Mouse (Mus musculus) mouse trophoblast stem cell (cell line): ENCODE data around the gene Pnpla5.
"Not testable (repeated sequence)": the region's sequence is repeated elsewhere in the genome, so short reads cannot be mapped to it uniquely, and the experiment has no call there.

Experiments used
- in situ Hi-C, 2 experiments: fragments of 300-500 bp; cut with MseI, MboI; formaldehyde crosslinking; loops; 2 replicates in 1 of 2; 3 replicates in 1 of 2; pipeline ENCODE4 v1.15.1; 2025

The Pnpla5 gene

DNA sequence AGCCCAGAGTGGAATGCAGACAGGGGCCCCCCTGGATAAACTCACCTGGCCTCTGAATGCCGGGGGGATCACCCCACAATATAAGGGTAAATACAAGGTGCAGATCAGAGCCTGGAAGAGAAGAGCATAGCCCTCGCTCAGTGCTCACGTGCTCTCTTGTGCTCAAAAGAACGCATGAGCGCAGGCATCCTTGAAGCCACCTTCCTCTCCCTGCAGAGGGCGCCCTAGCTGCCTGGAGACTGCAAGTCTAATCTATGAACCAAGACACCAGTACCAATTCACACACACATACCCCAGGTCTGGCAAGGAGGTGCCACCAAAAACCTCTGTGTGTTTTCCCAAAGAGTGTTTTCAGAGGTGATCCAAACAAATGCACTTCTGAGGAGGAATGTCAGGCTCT lies 2.4 kb downstream of the Pnpla5 start:
- in situ Hi-C loops = no loop called here

DNA sequence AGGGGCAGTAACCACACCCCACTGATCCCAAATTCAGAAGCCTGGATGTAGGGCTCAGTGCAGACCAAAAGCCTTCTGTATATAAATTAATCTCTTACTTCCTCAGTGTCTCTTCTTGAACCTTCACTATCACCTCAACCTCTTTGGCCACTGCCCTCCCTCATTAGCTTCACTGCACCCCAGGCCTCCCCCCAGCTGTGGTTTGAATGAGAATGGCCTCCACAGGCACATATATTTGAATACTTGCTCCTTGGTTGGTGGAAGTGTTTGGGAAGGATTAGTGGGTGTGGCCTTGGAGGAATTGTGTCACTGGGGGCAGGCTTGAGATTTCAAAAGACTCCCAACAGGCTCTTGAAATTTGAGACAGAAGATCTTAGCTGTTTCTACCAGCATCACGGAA lies 6.5 kb downstream of the Pnpla5 start:
- in situ Hi-C loops = no loop called here

GRCm38 (mm10) chr15:84115727-84116126 lies 7.2 kb downstream of the Pnpla5 start:
- in situ Hi-C loops = no loop called here

- in situ Hi-C loops = no loop called here
Measured at GRCm38 (mm10) chr15:84113873-84114272, 9.1 kb downstream of the Pnpla5 start.

GRCm38 (mm10) chr15:84108899-84109298 lies 14.1 kb downstream of the Pnpla5 start:
- in situ Hi-C loops = no loop called here

GRCm38 (mm10) chr15:84105924-84106500 lies 17.0 kb downstream of the Pnpla5 start:
- in situ Hi-C loops = no loop called here

- in situ Hi-C loops = no loop called here
Measured at GRCm38 (mm10) chr15:84105105-84105923, 17.7 kb downstream of the Pnpla5 start, which contains the start of gene Sult4a1. TSS of gene Sult4a1 (minus strand) at chr15:84105754.

- in situ Hi-C loops = no loop called here
Measured at GRCm38 (mm10) chr15:84104626-84105025, 18.3 kb downstream of the Pnpla5 start.

DNA sequence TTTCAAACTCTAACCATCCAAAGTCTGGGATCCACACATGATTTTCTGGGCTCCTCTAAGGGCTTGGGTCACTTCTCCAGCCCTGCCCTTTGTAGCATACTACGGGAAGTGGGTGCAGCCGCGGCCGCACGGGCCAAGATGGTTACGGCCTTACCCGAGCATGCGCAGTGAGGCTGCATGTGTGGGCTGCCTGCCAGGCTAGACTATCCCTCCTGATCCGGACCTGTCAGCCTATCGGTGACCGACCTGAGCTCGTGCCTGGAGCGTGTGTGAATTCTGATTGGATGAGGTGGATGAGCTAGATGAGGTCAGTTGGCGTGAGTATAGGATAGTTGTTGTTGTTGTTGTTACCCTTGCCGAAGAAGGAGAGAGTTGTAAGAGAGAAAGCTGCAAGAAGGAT lies 25.4 kb downstream of the Pnpla5 start:
- in situ Hi-C loops = not testable (repeated sequence)

- in situ Hi-C loops = no loop called here
Measured at GRCm38 (mm10) chr15:84096051-84096450, 26.9 kb downstream of the Pnpla5 start.

- in situ Hi-C loops = no loop called here
Measured at GRCm38 (mm10) chr15:84094921-84095320, 28.1 kb downstream of the Pnpla5 start.

DNA sequence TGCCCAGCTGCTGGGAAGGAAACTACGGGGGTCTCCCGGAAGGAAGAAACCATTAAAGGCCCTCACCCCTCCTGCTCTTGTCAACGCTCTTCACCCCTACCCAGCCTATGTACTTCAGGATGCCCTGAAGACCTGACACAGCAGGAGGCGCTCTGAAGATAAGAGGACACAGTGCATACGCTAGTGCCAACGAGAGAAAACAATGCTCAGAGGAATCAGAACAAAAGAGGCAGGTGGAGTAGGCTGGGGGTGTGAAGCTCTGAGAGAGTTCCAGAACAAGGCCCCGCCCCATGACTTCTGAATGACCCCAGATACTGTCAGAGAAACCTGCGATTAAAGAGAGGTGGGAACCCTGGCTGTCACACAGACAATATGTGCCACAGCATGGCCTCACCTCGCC lies 36.2 kb downstream of the Pnpla5 start:
- in situ Hi-C loops = no loop called here

DNA sequence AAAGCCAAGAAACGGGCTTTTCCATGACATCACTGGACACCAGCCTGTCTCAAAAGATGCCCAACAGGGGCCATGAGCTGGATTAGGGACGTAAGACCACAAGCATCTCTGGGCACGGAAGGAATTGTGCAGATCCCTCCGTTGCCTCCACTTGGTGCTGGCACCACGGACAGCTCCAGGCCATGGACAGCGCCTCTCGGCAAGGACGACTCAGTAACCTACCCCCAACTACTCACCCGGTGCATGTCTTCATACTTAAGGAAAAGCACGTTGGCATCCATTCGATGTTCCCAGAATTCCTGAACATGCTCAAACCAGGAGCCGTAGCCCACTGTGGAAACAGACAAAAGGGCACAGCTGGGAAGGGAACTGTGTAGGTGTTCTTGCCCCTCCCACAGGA lies 36.6 kb downstream of the Pnpla5 start:
- in situ Hi-C loops = no loop called here

GRCm38 (mm10) chr15:84080069-84080468 lies 42.9 kb downstream of the Pnpla5 start:
- in situ Hi-C loops = no loop called here

DNA sequence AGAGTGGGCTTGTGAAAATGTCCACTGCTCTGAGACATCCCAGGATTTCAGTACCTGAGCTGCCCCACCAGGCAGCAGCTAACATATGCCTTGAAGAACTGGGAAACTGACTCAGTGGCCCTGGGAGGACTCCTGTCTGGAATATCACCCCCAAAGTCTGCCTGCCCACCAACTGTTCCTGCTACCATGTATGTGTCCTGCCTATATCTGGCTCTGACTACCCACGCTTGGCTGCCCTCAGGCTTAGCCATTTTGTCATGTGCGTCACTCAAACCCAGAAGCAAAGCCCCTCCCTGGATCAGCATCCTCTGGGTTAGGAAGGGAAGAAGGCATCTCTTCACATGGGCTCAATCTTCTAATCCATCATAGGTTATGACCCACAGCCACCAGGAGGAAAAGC lies 43.5 kb downstream of the Pnpla5 start:
- in situ Hi-C loops = no loop called here

GRCm38 (mm10) chr15:84078667-84079066 lies 44.3 kb downstream of the Pnpla5 start:
- in situ Hi-C loops = no loop called here

DNA sequence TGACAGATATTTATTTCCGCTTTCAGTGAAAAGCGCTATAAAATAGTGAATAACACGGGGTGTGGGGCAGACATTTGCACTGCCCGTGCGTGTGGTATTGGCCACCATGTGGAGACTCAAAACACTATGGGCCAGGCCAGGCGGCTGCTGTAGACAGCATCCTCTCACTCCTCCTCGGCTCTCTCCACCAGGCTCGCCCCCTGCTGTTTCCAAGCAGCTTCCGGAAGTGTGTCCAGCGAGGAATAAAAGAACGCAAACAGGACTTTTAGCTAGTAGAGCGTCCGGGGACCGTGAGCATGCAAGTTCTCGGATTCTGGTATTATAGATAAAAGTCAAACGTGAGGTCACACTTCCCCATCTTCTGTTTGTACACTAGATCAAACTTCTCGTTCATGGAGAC lies 45.8 kb downstream of the Pnpla5 start:
- in situ Hi-C loops = no loop called here

DNA sequence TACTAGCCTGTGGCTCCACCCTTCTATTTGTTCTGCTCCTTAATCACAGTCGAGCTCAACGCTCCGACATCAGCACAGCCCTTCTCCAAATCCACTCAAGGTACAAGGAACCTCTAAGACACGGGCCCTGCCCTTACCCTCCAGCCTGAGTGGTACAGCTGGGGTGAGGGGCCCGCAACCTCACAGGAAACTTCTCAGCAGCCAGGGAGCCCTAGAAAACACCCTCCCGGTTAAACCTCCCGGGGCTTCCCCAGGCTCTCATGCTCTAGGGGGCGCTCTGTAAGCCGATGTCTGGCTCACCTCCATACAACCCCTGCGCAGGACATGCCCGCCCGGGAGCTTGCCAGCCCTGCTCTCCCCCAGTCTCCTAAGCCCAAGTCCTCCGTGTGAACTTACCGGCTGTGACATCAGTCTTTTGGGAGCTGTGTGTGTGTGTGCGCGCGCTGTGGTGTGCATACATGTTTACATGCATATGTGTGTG lies 48.2 kb downstream of the Pnpla5 start:
- in situ Hi-C loops = no loop called here

GRCm38 (mm10) chr15:84073911-84074704 lies 48.9 kb downstream of the Pnpla5 start:
- in situ Hi-C loops = no loop called here

GRCm38 (mm10) chr15:84073058-84073457 lies 49.9 kb downstream of the Pnpla5 start:
- in situ Hi-C loops = no loop called here

DNA sequence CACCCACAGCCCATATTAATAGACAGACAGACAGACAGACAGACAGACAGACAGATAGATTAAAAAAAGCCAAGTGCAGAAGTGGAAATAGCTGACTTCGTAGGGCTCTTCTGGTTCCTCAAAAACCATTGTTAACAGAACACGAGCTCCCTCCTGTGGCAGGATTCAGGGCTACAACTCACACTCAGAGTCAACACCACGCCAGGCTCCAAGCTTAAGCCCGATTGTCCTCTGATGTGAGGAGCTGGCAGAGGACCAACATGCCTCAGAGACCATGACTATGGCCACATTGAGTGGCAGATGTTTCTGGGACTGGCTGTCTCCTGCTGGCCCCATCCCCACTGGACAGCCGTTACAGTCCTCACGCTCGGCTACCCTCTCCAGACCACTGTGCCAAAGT lies 50.7 kb downstream of the Pnpla5 start:
- in situ Hi-C loops = no loop called here

DNA sequence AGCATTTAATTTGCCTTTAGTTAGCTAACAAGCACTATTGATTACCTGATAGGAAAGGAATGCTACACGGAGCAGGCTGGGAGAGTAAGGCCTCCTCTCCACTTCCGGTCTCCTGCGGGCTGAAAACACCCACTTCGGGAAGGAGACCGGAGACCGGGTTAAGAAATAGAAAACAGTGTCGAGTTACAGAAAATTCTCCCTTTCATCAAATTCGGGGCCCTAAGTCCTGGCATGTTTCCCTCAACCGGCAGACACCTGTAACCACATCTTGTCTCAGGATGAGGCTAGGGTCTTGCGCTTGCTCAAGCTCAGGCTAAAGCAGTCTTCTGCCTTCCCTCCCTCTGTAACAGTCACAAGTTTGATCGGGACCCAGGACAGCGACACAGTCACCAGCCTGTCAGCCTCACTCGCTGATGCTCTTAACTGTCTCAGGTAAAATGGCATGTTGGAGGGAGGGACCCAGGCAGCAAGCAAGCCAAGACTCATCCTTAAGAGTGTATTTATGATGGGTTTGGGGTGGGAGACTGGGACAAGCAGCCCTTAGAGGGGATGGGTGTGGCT lies 52.8 kb downstream of the Pnpla5 start:
- in situ Hi-C loops = no loop called here
